Comparison of ENCODE assay signal across 24 mouse cellular contexts in the genomic region with DNA sequence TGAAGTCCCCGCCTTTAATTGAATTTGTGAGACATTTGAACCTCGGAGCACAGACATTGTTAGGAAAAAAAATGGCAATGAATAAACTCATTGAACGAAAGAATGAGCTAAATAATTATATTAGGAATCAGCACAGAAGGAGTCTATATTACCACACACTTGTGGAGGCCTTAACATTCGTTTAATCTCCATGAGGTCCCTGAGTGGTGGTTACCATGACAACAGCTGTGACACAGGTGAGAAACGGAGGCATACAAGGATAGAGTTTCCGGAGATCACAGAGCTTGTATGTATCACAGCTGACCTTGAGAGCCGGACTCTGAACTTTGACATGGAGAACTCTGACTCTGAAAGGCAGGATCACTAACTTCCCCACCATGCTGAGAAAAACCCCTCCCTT.
A peak's percentile ranks its signal among the peaks of the same experiment; 100 is the strongest.
DNase-seq lines count a peak whose midpoint lies in the region; ATAC-seq and TF ChIP-seq lines count a peak whose summit lies in the region.
"Had no signal": no experiment of that assay in that cellular context is flagged by ENCODE, and none has a peak within 500 bp of the region (broad histone marks: within the 10 kb centered on the region; RNA-seq: fewer than 3 reads in every experiment).

No protein-coding gene starts in this region.

- peak; percentile 36 for DNase-seq in forebrain, embryonic 14.5 days (ENCODE audit: low spot score)
- DNase-seq in lung, embryonic 14.5 days, result peak; percentile 5
- DNase-seq in lung, adult 18-20 months, result no peak
- peak; percentile 53 for DNase-seq in brain, embryonic 14.5 days (ENCODE audit: low read depth)
- no peak for DNase-seq in layer of hippocampus, postnatal 14 days (ENCODE audit: low spot score in 2 of 2)
- DNase-seq: adrenal gland, postnatal 14 days; cerebellum, adult 11-12 months; cerebellum, postnatal 10 days; gastrocnemius, postnatal 14 days; kidney, adult 8-10 months; kidney, postnatal 4 days; liver, embryonic 13.5 days; lung, adult 2 months; lung, postnatal 14 days; thymus, postnatal 4 days had no signal

- no peak overlapping the region for H3K4me2 ChIP-seq in forebrain, embryonic 14.5 days (ENCODE audit: low read length)
- no peak overlapping the region for H3K4me2 ChIP-seq in forebrain, embryonic 15.5 days (replicated peaks)
- H3K4me2 ChIP-seq in lung, embryonic 14.5 days, result no peak overlapping the region
- no peak overlapping the region; the same call in 1 of the 2 replicates for H3K4me2 ChIP-seq in midbrain, embryonic 16.5 days (ENCODE audit: low read length)
- H3K4me2 ChIP-seq: embryonic facial prominence, embryonic 12.5 days; limb, embryonic 15.5 days; liver, embryonic 13.5 days; neural tube, embryonic 12.5 days had no signal

- no peak for TF ChIP-seq CTCF in lung, embryonic 14.5 days (IDR thresholded peaks at IDR 0.05; ENCODE audit: low read depth)
- no peak for TF ChIP-seq CTCF in brain, embryonic 14.5 days (IDR thresholded peaks at IDR 0.05; ENCODE audit: borderline replicate concordance, extremely low read depth, insufficient read depth, insufficient read length)

- H3K36me3 ChIP-seq in forebrain, embryonic 14.5 days (ENCODE audit: control insufficient read depth, insufficient read depth, low read length), result no peaks in the 10 kb centered on the region
- H3K36me3 ChIP-seq in forebrain, embryonic 15.5 days, result no peaks in the 10 kb centered on the region
- no peaks in the 10 kb centered on the region for H3K36me3 ChIP-seq in lung, embryonic 14.5 days (ENCODE audit: insufficient read depth)
- no peaks in the 10 kb centered on the region for H3K36me3 ChIP-seq in midbrain, embryonic 16.5 days (ENCODE audit: control insufficient read depth, insufficient read depth, low read length)
- H3K36me3 ChIP-seq: embryonic facial prominence, embryonic 12.5 days; G1E; limb, embryonic 10.5 days; limb, embryonic 15.5 days; liver, embryonic 13.5 days; neural tube, embryonic 12.5 days had no signal

- WGBS in forebrain, embryonic 14.5 days, result 62% methylated on average over 7 of the region's 7 CpGs
- 60% methylated on average over 7 of the region's 7 CpGs for WGBS in forebrain, embryonic 15.5 days
- WGBS in lung, embryonic 14.5 days, result 57% methylated on average over 7 of the region's 7 CpGs
- WGBS in midbrain, embryonic 16.5 days, result 56% methylated on average over 7 of the region's 7 CpGs

- peaks cover 8% of the 10 kb centered on the region for H3K4me1 ChIP-seq in forebrain, embryonic 14.5 days (ENCODE audit: control insufficient read depth, insufficient read depth, low read length)
- H3K4me1 ChIP-seq in forebrain, embryonic 15.5 days, result peaks cover 11% of the 10 kb centered on the region
- no peaks in the 10 kb centered on the region for H3K4me1 ChIP-seq in lung, embryonic 14.5 days (ENCODE audit: insufficient read depth)
- peaks cover 20% of the 10 kb centered on the region for H3K4me1 ChIP-seq in midbrain, embryonic 16.5 days (ENCODE audit: control insufficient read depth, insufficient read depth, low read length)
- H3K4me1 ChIP-seq: limb, embryonic 10.5 days; liver, embryonic 13.5 days had no signal

- H3K4me3 ChIP-seq in forebrain, embryonic 14.5 days (ENCODE audit: low read depth, low read length), result no peak overlapping the region
- no peak overlapping the region for H3K4me3 ChIP-seq in forebrain, embryonic 15.5 days
- no peak overlapping the region for H3K4me3 ChIP-seq in lung, embryonic 14.5 days (ENCODE audit: low read depth, low read length)
- H3K4me3 ChIP-seq in midbrain, embryonic 16.5 days (ENCODE audit: low read depth, low read length), result no peak overlapping the region
- H3K4me3 ChIP-seq: embryonic facial prominence, embryonic 12.5 days; limb, embryonic 10.5 days; limb, embryonic 15.5 days; liver, embryonic 13.5 days; neural tube, embryonic 12.5 days had no signal

- no peak for ATAC-seq in forebrain, embryonic 14.5 days
- ATAC-seq in forebrain, embryonic 15.5 days (replicated peaks), result no peak
- ATAC-seq in lung, embryonic 14.5 days (ENCODE audit: insufficient read depth), result no peak
- ATAC-seq in midbrain, embryonic 16.5 days, result no peak
- ATAC-seq: intestine, embryonic 16.5 days had no signal

- H3K9ac ChIP-seq in forebrain, embryonic 14.5 days (ENCODE audit: low read length), result no peak overlapping the region
- H3K9ac ChIP-seq in forebrain, embryonic 15.5 days (replicated peaks), result no peak overlapping the region
- H3K9ac ChIP-seq in lung, embryonic 14.5 days, result no peak overlapping the region
- H3K9ac ChIP-seq in midbrain, embryonic 16.5 days (ENCODE audit: low read depth, low read length), result no peak overlapping the region
- H3K9ac ChIP-seq: embryonic facial prominence, embryonic 12.5 days; limb, embryonic 15.5 days; liver, embryonic 13.5 days; neural tube, embryonic 12.5 days had no signal

- H3K27ac ChIP-seq in forebrain, embryonic 14.5 days (ENCODE audit: low read depth, low read length), result no peak overlapping the region
- no peak overlapping the region for H3K27ac ChIP-seq in forebrain, embryonic 15.5 days (replicated peaks)
- no peak overlapping the region for H3K27ac ChIP-seq in lung, embryonic 14.5 days (ENCODE audit: low read depth)
- H3K27ac ChIP-seq in midbrain, embryonic 16.5 days (ENCODE audit: low read length), result peak overlapping the region; percentile 15; the same call in 1 of the 2 replicates
- H3K27ac ChIP-seq: embryonic facial prominence, embryonic 12.5 days; kidney, postnatal 0 days; limb, embryonic 10.5 days; limb, embryonic 15.5 days; liver, embryonic 13.5 days; neural tube, embryonic 12.5 days had no signal

- TF ChIP-seq POLR2A in brain, embryonic 14.5 days (IDR thresholded peaks at IDR 0.05; ENCODE audit: borderline replicate concordance, extremely low read depth, insufficient read depth, insufficient read length, poor library complexity, severe bottlenecking), result no peak

- H3K27me3 ChIP-seq in forebrain, embryonic 14.5 days (replicated peaks; ENCODE audit: control insufficient read depth, insufficient read depth, low read length), result no peaks in the 10 kb centered on the region
- H3K27me3 ChIP-seq in forebrain, embryonic 15.5 days, result no peaks in the 10 kb centered on the region
- H3K27me3 ChIP-seq in lung, embryonic 14.5 days (ENCODE audit: insufficient read depth, low read length), result no peaks in the 10 kb centered on the region
- no peaks in the 10 kb centered on the region for H3K27me3 ChIP-seq in midbrain, embryonic 16.5 days (ENCODE audit: control insufficient read depth, insufficient read depth, low read depth, low read length)
- H3K27me3 ChIP-seq: embryonic facial prominence, embryonic 12.5 days; limb, embryonic 15.5 days; liver, embryonic 13.5 days; neural tube, embryonic 12.5 days had no signal

- H3K9me3 ChIP-seq in forebrain, embryonic 14.5 days (replicated peaks; ENCODE audit: control insufficient read depth, low read length), result no peaks in the 10 kb centered on the region
- H3K9me3 ChIP-seq in forebrain, embryonic 15.5 days, result no peaks in the 10 kb centered on the region
- H3K9me3 ChIP-seq in lung, embryonic 14.5 days (ENCODE audit: low read depth, low read length), result no peaks in the 10 kb centered on the region
- no peaks in the 10 kb centered on the region for H3K9me3 ChIP-seq in midbrain, embryonic 16.5 days (replicated peaks; ENCODE audit: control insufficient read depth, low read length, poor library complexity, severe bottlenecking)
- H3K9me3 ChIP-seq: embryonic facial prominence, embryonic 12.5 days; limb, embryonic 10.5 days; limb, embryonic 15.5 days; liver, embryonic 13.5 days; neural tube, embryonic 12.5 days had no signal

Comparison
In these comparisons a context has a peak if more than half of its experiments do, and no peak if none do; other contexts are left out.
1. DNase-seq: peak in forebrain, embryonic 14.5 days (single experiment), lung, embryonic 14.5 days (single experiment) and brain, embryonic 14.5 days (single experiment); none in lung, adult 18-20 months (0 of 2) and layer of hippocampus, postnatal 14 days (0 of 2).